Mouse (Mus musculus) hindbrain, embryonic 11.5 days (tissue): ENCODE results near the gene Olfr1184. TPM values are rescaled to one million over a fixed set of nuclear protein-coding genes. Genes with fewer than 3 reads are reported as not detected.
"Not testable (repeated sequence)": the region's sequence is repeated elsewhere in the genome, so short reads cannot be mapped to it uniquely, and the experiment has no call there.

Experiments used
- ATAC-seq: fragments of 200-750 bp; cut with Nextera tagmentation; 2 replicates; pipeline ENCODE4 v1.8.0; 2017; ENCODE audit warnings: mild to moderate bottlenecking, moderate TSS enrichment, moderate library complexity; ENCODE audit not compliant: low FRiP score
- DNase-seq: peaks from one replicate; pipeline ENCODE4 v3.0.0-alpha.2; 2015; ENCODE audit warnings: low spot score
- H3K27ac ChIP-seq: fragments of 300-500 bp; sonication (generic); 2 replicates; pipeline ENCODE4 v1.5.1; 2014; ENCODE audit warnings: mild to moderate bottlenecking, low read depth, low read length
- H3K27me3 ChIP-seq: fragments of 300-500 bp; sonication (generic); 2 replicates; pipeline ENCODE4 v1.6.1; 2014; ENCODE audit warnings: mild to moderate bottlenecking, low read length, moderate library complexity, mixed read lengths; ENCODE audit not compliant: control insufficient read depth, insufficient read depth
- H3K36me3 ChIP-seq: fragments of 300-500 bp; sonication (generic); 2 replicates; pipeline ENCODE4 v1.6.1; 2014; ENCODE audit warnings: mild to moderate bottlenecking, low read length, moderate library complexity, mixed read lengths; ENCODE audit not compliant: control insufficient read depth, insufficient read depth
- H3K4me1 ChIP-seq: fragments of 300-500 bp; sonication (generic); replicated peaks from 2 replicates; pipeline ENCODE4 v1.6.1; 2014; ENCODE audit warnings: low read length, mixed read lengths; ENCODE audit not compliant: control insufficient read depth, insufficient read depth
- H3K4me2 ChIP-seq: fragments of 300-500 bp; sonication (generic); replicated peaks from 2 replicates; pipeline ENCODE4 v1.6.1; 2014; ENCODE audit warnings: mild to moderate bottlenecking, low read depth, low read length
- H3K4me3 ChIP-seq: fragments of 300-500 bp; sonication (generic); 2 replicates; pipeline ENCODE4 v1.5.1; 2014; ENCODE audit warnings: low read depth, low read length
- H3K9ac ChIP-seq: fragments of 300-500 bp; sonication (generic); 2 replicates; pipeline ENCODE4 v1.6.1; 2014; ENCODE audit warnings: low read depth, low read length
- H3K9me3 ChIP-seq: fragments of 300-500 bp; sonication (generic); 2 replicates; pipeline ENCODE4 v1.6.1; 2016; ENCODE audit warnings: low read length; ENCODE audit not compliant: control insufficient read depth
- WGBS: fragments of 180-500 bp; shearing (Covaris S2); extraction: QIAGEN DNeasy Blood & Tissue Kit; methylation state at CpG from one replicate; pipeline ENCODE4 v1.1.7; 2014; 5-methylcytosine and 5-hydroxymethylcytosine counted together
- polyA plus RNA-seq: library from polyadenylated mRNA; unstranded; fragments of >200 nt; fragmentation: Nextera tagmentation; extraction: Ambion mirVana; gene quantifications from 2 replicates; pipeline ENCODE4 v1.2.1, GENCODE M21; 2014

Olfr1184 gene
- not detected in 2 replicates for polyA plus RNA-seq

GRCm38 (mm10) chr2:88483298-88483697 lies at the start of gene Olfr1184:
Gene Olfr1184 (plus strand): TSS chr2:88483598.
- no peak within 1 kb of the TSS for H3K9ac ChIP-seq
- H3K4me1 ChIP-seq = no peaks in the 10 kb centered on the region
- no peaks in the 10 kb centered on the region for H3K27me3 ChIP-seq
- no peaks in the 10 kb centered on the region for H3K36me3 ChIP-seq
- H3K4me3 ChIP-seq = no peak within 1 kb of the TSS
- no peaks in the 10 kb centered on the region for H3K9me3 ChIP-seq
- WGBS = 93% methylated on average over 2 of the region's 2 CpGs
- H3K27ac ChIP-seq = no peak within 1 kb of the TSS
- H3K4me2 ChIP-seq = no peak within 1 kb of the TSS
- ATAC-seq = no peak
- no peak for DNase-seq

- ATAC-seq (no peak), DNase-seq (no peak)
These were observed 34.4 kb upstream of the Olfr1184 start, which contains the start of gene Gm13757 for GRCm38 (mm10) chr2:88449031-88449430. Gene Gm13757 (minus strand): TSS chr2:88449131.

GRCm38 (mm10) chr2:88454567-88454966 lies 28.8 kb upstream of the Olfr1184 start, which contains the start of gene Olfr1183:
Gene Olfr1183 (plus strand): TSS chr2:88454867.
- not testable (repeated sequence) for ATAC-seq, DNase-seq, H3K36me3 ChIP-seq, H3K9me3 ChIP-seq, H3K4me1 ChIP-seq, H3K27me3 ChIP-seq, H3K27ac ChIP-seq, H3K9ac ChIP-seq, H3K4me2 ChIP-seq, H3K4me3 ChIP-seq
- WGBS = 71% methylated on average over 1 of the region's 1 CpGs

More at GRCm38 (mm10) chr2:88449031-88449430, 34.4 kb upstream of the Olfr1184 start, which contains the start of gene Gm13757:
- Histone ChIP-seq H3K4me3 (no peak within 1 kb of the TSS), H3K27ac (no peak within 1 kb of the TSS), H3K27me3 (no peaks in the 10 kb centered on the region), H3K36me3 (no peaks in the 10 kb centered on the region), H3K4me1 (no peaks in the 10 kb centered on the region), H3K9me3 (no peaks in the 10 kb centered on the region), H3K9ac (no peak within 1 kb of the TSS), H3K4me2 (no peak within 1 kb of the TSS)
- WGBS = 88% methylated on average over 1 of the region's 1 CpGs

- no peak within 1 kb of the TSS for H3K4me2 ChIP-seq
- H3K27ac ChIP-seq = no peak within 1 kb of the TSS
- no peaks in the 10 kb centered on the region for H3K36me3 ChIP-seq
- no peaks in the 10 kb centered on the region for H3K9me3 ChIP-seq
- DNase-seq (no peak), ATAC-seq (no peak)
- H3K4me3 ChIP-seq = no peak within 1 kb of the TSS
- no peaks in the 10 kb centered on the region for H3K4me1 ChIP-seq
- no peak within 1 kb of the TSS for H3K9ac ChIP-seq
- H3K27me3 ChIP-seq = no peaks in the 10 kb centered on the region
- 76% methylated on average over 2 of the region's 2 CpGs for WGBS
These were observed 9.6 kb downstream of the Olfr1184 start, which contains the start of gene Olfr1185-ps1 for GRCm38 (mm10) chr2:88493020-88493419. Gene Olfr1185-ps1 (plus strand): TSS chr2:88493320.

- no peak within 1 kb of the TSS for H3K27ac ChIP-seq
- no peak within 1 kb of the TSS for H3K4me2 ChIP-seq
- ATAC-seq (no peak), DNase-seq (no peak)
- no peaks in the 10 kb centered on the region for H3K36me3 ChIP-seq
- H3K4me1 ChIP-seq = no peaks in the 10 kb centered on the region
- 90% methylated on average over 2 of the region's 2 CpGs for WGBS
- no peaks in the 10 kb centered on the region for H3K27me3 ChIP-seq
- H3K9me3 ChIP-seq = no peaks in the 10 kb centered on the region
- H3K4me3 ChIP-seq = no peak within 1 kb of the TSS
- H3K9ac ChIP-seq = no peak within 1 kb of the TSS
These were observed 34.9 kb downstream of the Olfr1184 start, which contains the start of gene Olfr1186 for GRCm38 (mm10) chr2:88518251-88518650. Gene Olfr1186 (plus strand): TSS chr2:88518551.

GRCm38 (mm10) chr2:88525720-88526119 lies 42.3 kb downstream of the Olfr1184 start:
- Histone ChIP-seq H3K9ac (no peak overlapping the region), H3K36me3 (no peaks in the 10 kb centered on the region), H3K27me3 (no peaks in the 10 kb centered on the region), H3K9me3 (no peaks in the 10 kb centered on the region), H3K4me1 (no peaks in the 10 kb centered on the region), H3K4me3 (no peak overlapping the region), H3K4me2 (no peak overlapping the region), H3K27ac (no peak overlapping the region)
- ATAC-seq = no peak
- WGBS = 79% methylated on average over 3 of the region's 3 CpGs
- no peak for DNase-seq

Other genes with a start within 250 kb of the Olfr1184 start
- not detected in 2 replicates for gene Olfr1173, start 203.7 kb upstream of the Olfr1184 start, polyA plus RNA-seq
- gene Olfr1174-ps, start 168.5 kb upstream of the Olfr1184 start, polyA plus RNA-seq = not detected in 2 replicates
- gene Olfr1175-ps, start 156.4 kb upstream of the Olfr1184 start, polyA plus RNA-seq = not detected in 2 replicates
- not detected in 2 replicates for gene Olfr1176, start 146.9 kb upstream of the Olfr1184 start, polyA plus RNA-seq
- not detected in 2 replicates for gene Olfr1177-ps, start 137.1 kb upstream of the Olfr1184 start, polyA plus RNA-seq
- gene Olfr1178, start 96.5 kb upstream of the Olfr1184 start, polyA plus RNA-seq = not detected in 2 replicates
- gene Olfr1179, start 77.1 kb upstream of the Olfr1184 start, polyA plus RNA-seq = not detected in 2 replicates
- not detected in 2 replicates for gene Olfr1180, start 64.4 kb upstream of the Olfr1184 start, polyA plus RNA-seq
- not detected in 2 replicates for gene Olfr1181, start 57.4 kb upstream of the Olfr1184 start, polyA plus RNA-seq
- not detected in 2 replicates for gene Gm13757, start 34.5 kb upstream of the Olfr1184 start, polyA plus RNA-seq
- not detected in 2 replicates for gene Olfr1183, start 28.7 kb upstream of the Olfr1184 start, polyA plus RNA-seq
- not detected in 2 replicates for gene Olfr1185-ps1, start 9.7 kb downstream of the Olfr1184 start, polyA plus RNA-seq
- not detected in 2 replicates for gene Olfr1186, start 35.0 kb downstream of the Olfr1184 start, polyA plus RNA-seq
- not detected in 2 replicates for gene Olfr1188, start 73.3 kb downstream of the Olfr1184 start, polyA plus RNA-seq
- gene Olfr1189, start 102.9 kb downstream of the Olfr1184 start, polyA plus RNA-seq = not detected in 2 replicates
- not detected in 2 replicates for gene Olfr1191-ps1, start 156.9 kb downstream of the Olfr1184 start, polyA plus RNA-seq
- gene Olfr1192-ps1, start 164.9 kb downstream of the Olfr1184 start, polyA plus RNA-seq = not detected in 2 replicates
- gene Olfr1193, start 192.0 kb downstream of the Olfr1184 start, polyA plus RNA-seq = not detected in 2 replicates
- gene Olfr1195, start 205.6 kb downstream of the Olfr1184 start, polyA plus RNA-seq = not detected in 2 replicates
- gene Olfr1196, start 221.0 kb downstream of the Olfr1184 start, polyA plus RNA-seq = not detected in 2 replicates
- not detected in 2 replicates for gene Olfr1197, start 248.8 kb downstream of the Olfr1184 start, polyA plus RNA-seq